Mouse (Mus musculus) urinary bladder, adult 18-20 months (tissue): Measurements from ENCODE around the gene Abhd11.
"Not testable (repeated sequence)": the region's sequence is repeated elsewhere in the genome, so short reads cannot be mapped to it uniquely, and the experiment has no call there.

Experiments
- DNase-seq, 2 experiments: peaks; one replicate each; pipeline ENCODE4 v3.0.0; 2022; ENCODE audit warnings: low spot score in 2 of 2, mixed read lengths in 2 of 2

The Abhd11 gene

DNA sequence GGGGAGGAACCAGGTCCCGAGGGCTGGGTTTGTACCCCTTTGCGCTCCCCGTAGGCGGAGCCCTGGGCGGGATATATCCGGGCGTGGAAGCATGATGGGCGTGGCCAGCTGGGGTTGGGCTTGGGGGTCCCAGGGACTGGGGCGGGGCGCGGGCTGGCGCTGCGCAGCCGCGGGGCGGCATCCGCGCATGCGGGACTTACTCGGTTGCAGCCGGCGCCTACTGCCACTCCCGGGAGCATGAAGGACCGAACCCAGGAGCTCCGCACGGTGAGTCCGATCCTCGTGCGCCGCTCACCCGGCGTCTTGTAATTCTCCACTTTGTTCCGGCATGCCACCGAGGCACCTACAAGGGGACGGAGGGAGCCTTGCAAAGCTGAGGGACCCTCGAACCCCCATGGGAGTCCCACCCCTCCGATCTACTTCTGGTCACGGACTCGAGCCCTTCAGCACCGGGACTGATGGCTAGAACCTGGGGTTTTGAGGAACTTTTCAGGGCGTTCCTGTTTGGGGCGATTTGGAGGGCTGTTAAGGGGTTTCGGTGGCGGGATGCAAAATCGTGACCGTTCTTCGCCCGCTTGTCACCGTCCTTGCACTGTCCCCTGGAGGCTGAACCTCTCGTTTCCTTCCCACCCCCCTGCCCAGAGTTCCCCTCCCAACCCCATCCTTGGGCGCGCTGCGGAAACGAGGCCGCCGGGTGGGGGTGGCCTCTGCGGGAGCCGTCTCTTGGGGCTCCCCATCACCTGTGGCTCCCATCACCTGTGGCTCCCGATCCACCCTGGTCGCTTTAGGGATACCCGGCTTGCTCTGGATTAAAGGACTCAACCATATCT lies 14.6 kb downstream of the Abhd11 start, which contains the start of gene Stx1a:
Gene Stx1a, plus strand, starts transcription at position 139 of the 830 bp plus-strand sequence.
- DNase-seq: peak; percentile 70 to 82

DNA sequence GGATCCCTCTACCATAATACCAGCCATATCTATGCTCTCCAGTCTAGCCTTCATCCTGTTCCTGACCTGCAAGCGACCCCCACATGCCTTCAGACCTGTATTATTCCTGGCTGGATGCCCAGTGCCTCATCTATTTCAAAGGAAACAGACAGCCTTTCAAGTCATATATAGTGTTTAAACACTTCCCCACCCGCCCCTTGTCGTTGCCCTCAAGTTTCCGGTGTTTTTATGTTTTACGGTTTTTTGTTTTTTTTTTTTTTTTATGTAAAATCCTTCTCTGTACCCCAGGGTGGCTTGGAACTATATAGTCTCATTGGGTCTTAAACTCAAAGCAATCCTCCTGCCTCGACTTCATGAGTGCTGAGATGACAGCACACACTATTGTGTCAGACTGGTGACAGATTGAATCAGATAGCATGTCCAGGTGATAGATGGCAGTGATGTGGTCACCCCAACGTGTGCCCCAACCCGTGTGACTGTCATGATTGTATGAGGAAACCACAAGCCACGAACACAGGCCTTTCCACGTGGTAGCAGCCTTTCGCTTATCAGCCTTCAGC lies 15.8 kb downstream of the Abhd11 start:
- no peak for DNase-seq

DNA sequence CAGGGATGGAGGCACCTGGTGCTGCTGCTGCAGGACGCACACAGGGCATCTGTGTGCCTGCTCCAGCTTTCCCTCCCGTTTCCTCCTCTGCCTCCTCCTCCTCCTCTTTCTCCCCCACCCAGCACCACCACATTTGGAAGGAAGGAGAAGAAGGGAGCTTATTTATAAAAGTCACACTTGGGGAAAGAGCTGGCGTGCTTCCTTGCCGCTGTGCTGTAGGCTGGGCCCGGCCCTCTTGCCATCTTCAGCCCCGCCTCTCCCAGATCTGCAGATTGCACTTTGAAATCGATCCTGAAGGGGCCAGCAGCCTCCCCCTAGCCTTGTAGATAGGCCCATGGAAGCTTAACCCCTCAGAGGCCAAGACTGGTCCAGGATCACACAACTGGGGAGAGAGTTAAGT lies 16.9 kb downstream of the Abhd11 start:
- DNase-seq: no peak

DNA sequence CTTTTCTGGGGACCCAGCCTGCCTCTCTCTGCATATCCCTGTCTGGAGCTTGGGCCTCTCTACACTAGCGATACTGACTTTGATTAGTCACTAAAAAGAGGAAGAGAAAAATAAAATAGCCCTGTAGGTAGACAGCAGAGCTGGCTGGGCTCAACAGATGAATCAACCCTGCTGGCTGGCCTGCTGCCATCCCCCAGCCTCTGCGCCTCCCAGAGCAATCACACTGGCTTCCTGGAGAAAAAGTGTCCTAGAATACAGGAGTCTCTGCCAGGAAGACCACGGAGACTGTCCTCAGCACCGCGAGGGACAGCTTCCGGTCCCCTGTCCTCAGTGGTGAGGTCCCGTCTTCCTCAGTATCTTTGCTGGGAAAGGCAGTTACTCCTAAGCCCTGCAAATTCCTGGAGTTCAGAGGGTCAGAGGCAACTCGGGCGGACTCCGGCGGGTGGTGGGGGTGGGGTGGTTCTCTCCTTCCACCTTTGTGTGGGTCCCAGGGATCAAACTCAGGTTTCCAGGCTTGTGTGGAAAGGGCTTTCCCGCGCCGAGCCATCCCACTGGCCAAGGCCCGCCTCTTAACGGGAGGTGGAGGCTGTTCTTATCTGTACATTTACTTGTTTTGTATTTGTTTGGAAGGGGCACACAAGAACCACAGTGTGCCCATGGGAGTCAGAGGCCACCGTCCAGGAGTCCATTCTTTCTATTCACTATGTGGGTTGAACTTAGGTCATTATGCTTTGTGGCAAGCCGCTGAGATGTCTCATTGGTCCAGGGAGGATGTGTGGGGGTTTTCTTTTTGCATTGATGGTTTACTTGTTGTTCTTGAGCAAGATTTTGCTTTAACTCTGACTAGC lies 20.3 kb downstream of the Abhd11 start:
- no peak for DNase-seq

DNA sequence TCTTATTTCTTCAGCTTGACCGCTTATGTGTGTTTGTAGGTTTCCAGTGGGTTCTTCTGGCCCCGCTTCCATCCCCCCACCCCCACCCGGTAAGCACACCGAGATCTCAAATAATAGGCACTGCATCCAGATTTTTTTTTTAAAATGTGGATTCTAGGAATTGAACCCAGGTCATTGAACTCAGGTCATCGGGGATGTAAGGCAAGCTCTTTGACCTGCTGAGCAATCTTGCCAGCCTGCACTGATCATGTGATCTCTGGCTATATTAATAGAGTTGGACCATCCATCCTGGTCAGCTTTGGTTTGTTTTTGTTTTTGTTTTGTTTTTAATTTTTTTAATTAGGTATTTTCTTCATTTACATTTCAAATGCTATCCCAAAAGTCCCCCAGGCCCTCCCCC lies 23.6 kb downstream of the Abhd11 start:
- no peak for DNase-seq

DNA sequence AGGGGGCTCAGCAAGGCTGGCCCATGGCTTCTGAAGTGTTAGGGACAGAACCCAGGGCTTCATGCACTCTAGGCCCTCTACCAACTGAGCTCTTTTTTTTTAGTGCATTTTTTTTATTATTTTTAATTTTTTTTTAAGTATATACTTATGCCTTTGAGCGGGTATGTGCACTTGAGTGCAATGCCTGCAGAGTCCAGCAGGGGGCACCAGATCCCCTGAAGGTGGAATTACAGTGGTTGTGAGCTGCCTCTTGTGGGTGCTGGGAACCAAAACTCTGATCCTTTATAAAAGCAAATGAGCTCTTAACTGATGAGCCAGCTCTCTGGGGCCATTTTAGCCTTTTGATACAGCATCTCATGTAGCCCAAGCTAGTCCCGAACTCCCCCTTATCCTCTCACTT lies 25.6 kb downstream of the Abhd11 start:
- no peak for DNase-seq

DNA sequence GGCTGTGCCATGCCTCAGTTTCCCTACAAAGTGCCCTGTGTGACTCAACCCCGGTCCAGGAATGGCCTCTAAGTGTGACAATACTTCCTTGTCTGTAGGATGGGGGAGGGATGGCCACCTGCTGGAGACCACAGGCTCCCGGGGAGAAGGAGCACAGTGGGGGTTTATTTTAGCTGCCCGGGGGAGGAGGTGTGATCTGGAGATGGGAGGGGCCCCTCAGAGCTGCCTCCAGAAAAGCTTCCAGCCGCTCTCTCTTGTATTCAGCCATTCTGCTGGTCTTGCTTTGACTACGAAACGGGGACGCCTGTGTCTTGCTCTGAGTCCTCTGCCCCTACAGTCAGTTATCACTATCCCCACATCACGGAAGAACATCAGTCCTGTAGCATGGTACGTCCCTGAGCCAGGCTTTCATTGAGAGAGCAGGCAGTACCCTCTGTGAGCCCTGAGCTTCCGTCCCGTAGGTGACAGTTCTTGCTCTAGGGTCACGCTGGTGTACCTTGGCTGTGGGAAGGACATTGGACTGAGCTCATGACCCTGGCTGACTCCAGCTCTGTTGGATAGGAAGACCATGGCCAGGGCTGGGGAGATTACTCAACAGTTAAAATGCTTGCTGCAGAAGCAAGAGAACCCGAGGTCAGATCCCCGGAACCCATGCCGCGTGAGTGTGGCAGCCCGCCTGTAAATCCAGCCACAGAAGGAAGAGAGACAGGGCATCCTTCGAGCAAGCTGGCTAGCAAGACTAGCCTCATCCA lies 26.8 kb downstream of the Abhd11 start:
- no peak for DNase-seq

DNA sequence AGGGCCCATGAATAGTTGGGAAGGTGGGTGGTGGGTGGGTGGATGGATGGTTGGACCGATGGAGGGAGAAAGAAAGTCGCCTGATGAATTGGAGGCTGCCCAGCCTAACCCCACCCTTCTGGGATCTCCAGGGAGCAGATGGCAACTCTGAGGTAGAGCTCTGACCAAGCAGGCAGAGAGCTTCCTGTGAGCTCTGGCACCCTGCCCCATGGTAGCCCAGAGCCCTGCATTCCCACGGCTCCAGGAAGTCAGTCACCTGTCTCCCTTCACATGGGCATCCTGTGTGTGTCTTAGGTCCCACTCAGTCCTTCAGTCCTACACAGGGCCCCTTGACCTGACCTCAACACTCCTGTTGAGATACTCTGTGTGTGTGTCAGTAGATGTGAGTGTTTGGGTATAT lies 29.0 kb downstream of the Abhd11 start:
- DNase-seq: no peak

DNA sequence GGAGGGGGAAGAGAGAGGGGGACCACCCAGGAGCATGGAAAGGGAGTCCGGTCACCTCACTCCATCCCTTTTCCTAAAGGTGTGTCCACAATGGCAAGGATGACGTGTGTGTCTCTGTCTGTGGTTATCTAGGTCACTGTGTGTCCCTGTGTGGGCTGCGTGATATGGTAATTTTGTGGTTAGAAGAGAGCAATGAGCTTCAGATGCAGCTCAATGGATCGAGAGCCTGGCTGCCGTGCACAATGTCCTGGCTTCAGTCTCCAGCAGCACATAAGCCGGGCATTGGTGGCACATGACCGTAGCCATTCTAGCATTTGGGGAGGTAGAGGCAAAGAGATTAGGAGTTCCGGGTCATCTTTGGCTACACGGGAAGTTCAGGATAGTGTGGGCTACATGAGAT lies 30.6 kb downstream of the Abhd11 start:
- no peak for DNase-seq

DNA sequence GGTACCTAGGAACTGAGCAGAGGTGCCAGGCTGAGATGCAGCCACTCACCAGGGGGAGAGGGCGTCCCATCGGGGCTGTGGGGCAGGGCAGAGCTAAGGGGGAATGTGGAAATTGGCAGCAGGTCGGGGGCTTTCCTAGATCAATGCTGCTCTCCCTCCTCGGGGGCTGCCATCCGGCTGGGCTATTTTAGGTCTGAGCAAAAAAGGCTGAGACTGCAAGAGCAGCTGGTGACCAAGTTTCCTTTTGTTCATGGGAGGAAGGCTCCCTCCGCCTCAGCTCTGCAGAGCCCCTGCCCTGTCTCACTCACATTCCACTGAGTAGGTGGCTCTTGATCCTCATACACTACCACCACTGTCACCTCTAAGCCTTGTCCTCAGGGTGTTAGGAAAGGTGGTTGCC lies 31.1 kb downstream of the Abhd11 start:
- DNase-seq: no peak

DNA sequence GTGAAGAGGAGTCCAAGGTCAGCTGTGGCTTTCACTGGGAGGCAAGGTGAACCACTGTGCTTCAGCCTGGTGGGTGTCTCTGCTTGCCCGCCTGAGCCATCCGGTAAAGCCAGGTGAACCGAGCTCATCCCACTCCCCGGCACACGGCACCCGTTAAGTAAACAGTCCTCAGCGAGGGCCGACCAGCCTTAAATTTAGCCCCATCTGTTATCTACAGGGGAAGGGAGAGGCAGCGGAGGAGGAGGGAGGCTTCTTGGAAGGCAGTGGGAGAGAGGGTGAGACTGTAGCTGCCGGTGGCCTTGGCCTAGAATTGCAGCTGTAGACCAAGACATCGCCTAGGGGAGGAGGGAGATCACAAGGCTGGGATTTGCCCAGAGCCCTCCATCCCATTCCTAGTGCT lies 31.8 kb downstream of the Abhd11 start:
- DNase-seq: no peak

DNA sequence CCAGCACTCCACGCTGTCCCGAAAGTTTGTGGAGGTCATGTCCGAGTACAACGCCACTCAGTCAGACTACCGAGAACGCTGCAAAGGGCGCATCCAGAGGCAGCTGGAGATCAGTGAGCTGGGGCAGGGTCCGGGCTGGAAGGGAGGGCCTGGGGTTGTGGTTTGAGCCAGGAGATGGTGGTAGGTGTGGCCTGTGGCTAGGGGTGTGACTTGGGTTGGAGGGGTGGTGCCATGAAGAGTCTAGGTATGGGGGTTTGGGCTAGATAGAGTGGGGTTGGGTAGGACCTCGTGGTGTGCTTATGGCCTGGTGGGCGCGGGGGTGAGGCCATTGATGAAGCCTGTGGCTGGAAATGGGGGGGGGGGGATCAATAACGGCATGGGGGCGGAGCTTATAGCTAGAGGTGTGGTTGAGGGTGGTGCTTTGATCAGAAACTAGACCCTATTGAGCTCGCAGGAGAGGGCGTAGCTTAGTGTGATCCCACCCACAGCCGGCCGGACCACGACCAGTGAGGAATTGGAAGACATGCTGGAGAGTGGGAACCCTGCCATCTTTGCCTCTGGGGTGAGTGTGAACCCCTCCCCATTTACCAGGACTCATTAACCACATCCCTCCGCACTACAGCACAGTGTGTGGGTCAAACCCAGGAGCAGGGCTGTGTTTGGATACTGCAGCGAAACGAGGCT lies 33.3 kb downstream of the Abhd11 start:
- no peak for DNase-seq

DNA sequence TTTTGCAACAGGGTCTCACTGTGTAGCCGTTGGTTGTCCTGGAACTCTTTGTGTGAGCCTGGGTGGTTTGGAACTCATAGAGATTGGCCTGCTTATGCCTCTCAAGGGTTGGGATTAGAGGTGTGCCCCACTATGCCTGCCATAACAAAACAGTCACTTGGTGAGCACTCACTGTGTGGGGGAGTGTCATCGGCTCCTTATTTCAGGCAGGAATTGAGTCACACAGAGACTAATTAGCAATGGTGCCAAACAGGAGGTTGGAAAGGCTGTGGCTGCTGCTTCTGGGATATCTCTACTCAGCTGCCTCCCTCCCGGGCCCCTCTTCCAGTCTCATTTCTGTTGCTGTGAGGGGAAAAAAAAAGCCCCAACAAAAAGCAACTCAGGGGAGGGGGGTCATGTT lies 35.6 kb downstream of the Abhd11 start:
- DNase-seq: no peak

DNA sequence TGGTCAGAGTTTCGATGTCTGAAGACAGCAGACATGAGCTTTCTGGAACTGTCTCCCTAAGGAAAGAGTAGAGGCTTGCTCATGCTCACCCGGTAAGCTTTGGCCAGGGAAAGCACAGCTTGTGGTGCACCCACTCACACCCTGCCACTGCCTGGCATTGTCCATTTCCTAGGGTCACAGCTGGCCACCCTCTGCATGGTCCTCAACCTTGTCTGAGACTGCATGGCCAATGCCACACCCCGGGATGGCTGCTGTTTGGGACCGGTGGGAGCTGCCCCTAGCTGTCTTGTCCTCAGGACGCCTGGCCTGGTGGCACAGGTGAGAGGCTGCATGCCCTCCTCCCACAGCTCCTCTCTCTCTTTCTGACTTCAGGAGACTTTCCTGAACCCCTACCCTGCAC lies 39.6 kb downstream of the Abhd11 start:
- DNase-seq: no peak

DNA sequence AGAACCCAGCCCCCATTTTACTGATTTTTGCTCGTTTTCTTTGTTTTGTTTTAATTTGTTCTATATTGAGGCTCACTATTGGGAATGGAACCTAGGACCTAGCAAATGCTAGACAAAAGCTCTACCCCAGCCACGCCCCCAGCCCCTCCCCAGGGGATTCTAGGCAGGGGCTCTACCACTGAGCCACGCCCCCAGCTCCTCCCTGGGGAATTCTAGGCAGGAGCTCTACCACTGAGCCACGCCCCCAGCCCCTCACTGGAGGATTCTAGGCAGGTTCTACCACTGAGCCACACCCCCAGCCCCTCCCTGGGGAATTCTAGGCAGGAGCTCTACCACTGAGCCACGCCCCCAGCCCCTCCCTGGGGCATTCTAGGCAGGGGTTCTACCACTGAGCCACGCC lies 40.3 kb downstream of the Abhd11 start:
- DNase-seq: not testable (repeated sequence)

DNA sequence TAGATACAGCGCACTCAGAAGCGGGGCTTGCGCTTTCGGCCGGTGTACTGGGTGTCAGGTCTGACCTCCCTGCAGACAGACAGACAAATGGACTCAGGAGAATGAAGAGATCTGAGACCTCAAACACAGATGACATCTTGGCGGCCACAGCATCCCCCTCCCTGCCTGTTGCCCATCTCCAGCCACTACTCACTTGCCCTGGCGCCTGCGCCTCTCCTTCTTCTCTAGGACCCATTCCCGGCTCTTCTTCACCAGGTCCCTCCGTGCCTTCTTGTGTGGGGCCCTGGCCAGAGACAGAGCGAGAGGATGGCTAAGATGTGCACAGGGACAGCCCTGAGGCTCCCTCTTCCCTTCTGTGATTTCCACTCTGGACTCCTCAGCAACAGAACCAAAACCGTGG lies 44.4 kb downstream of the Abhd11 start:
- no peak for DNase-seq
